Mouse (Mus musculus) E14TG2a.4 (cell line): ENCODE measurements around the gene St8sia1.

Experiments used
- H3K27me3 ChIP-seq: 2 replicates; pipeline ENCODE4 v1.6.1; 2014; ENCODE audit warnings: low read length, control low read depth; ENCODE audit not compliant: insufficient read depth
- H3K36me3 ChIP-seq: 2 replicates; pipeline ENCODE4 v1.6.1; 2014; ENCODE audit warnings: low read length, control low read depth; ENCODE audit not compliant: insufficient read depth
- H3K4me1 ChIP-seq: replicated peaks from 2 replicates; pipeline ENCODE4 v1.6.1; 2014; ENCODE audit warnings: low read depth, low read length, control low read depth
- H3K4me3 ChIP-seq: replicated peaks from 2 replicates; pipeline ENCODE4 v1.5.1; 2014; ENCODE audit warnings: mild to moderate bottlenecking, low read length
- H3K9me3 ChIP-seq: 2 replicates; pipeline ENCODE4 v1.6.1; 2014; ENCODE audit warnings: low read length, control low read depth
- CTCF ChIP-seq: conservative IDR thresholded peaks from 2 replicates; pipeline ENCODE4 v1.5.1; 2014; ENCODE audit warnings: low read length
- NANOG ChIP-seq: IDR thresholded peaks from 2 replicates; pipeline ENCODE4 v1.6.1; 2014; ENCODE audit warnings: borderline replicate concordance, low read length, mixed read lengths
- POU5F1 ChIP-seq: IDR thresholded peaks from 2 replicates; pipeline ENCODE4 v1.6.1; 2014; ENCODE audit warnings: low read length, borderline replicate concordance

Gene St8sia1

DNA sequence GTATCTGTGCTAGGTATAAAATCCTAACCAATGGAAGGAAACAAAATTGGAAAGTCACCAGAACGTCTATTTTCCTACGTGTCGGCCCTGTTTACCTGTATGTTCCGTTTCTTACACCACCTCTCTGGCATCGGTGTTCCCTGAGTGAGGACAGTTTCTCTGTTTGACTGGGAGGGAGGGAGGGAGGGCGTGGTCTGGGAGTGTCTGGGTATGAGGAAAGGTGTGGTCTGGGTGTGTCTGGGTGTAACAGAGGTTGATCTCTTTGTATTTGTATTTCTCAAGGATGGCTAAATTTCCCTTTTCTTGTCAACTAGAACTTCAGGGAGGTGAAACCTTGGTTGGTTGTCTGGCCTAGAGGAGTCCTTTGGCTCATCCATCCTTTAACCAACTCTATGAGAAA is 73.9 kb downstream of the St8sia1 start:
- 0 out of 2 replicates have a peak, but pooled peaks cover 6% of the 10 kb centered on the region for H3K36me3 ChIP-seq
- no peaks in the 10 kb centered on the region for H3K27me3 ChIP-seq
- TF ChIP-seq POU5F1 (no peak), CTCF (no peak), NANOG (no peak)
- peaks cover 68% of the 10 kb centered on the region for H3K4me1 ChIP-seq
- no peak overlapping the region for H3K4me3 ChIP-seq
- no peaks in the 10 kb centered on the region for H3K9me3 ChIP-seq

DNA sequence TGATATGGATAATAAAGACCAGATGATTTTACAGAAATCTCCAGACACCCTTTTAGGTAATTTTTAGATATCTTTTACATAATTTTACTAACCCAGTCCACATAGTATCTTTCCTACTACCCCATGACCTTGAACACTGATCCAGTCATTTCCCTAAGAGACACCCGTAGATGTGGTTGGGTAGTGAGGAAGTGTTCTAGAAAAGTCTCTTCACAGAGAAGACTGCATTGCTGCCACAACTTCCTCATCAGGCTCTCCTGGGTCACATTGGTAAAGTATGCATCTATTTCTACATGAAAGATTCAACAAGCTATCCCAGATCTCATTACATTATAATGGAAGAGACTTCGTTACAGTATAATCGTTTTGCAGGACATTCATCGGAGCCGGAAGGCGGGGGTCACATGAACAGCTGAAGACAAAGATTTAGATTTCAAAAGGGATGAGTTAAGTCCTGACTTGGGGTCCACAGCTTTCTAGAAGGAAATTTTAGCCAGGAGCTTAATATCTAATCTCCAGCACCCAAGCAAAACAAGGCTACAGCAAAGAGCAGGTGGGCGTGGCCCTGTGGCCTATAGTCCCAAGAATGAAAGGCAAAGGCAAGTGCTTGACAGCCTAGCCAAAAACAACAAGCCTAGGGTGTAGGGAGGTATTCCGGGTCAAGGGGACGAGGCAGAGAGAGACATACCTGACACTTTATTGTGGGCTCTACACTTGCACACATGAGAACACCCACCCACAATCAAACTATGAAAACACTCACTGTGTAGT is 75.1 kb downstream of the St8sia1 start:
- 0 out of 2 replicates have a peak overlapping the region, but pooled peaks have one; percentile 4 for H3K4me3 ChIP-seq
- no peaks in the 10 kb centered on the region for H3K27me3 ChIP-seq
- H3K36me3 ChIP-seq = 0 out of 2 replicates have a peak, but pooled peaks cover 6% of the 10 kb centered on the region
- H3K9me3 ChIP-seq = no peaks in the 10 kb centered on the region
- no peak for TF ChIP-seq CTCF
- TF ChIP-seq POU5F1 = no peak
- no peak for TF ChIP-seq NANOG
- H3K4me1 ChIP-seq = peaks cover 75% of the 10 kb centered on the region

DNA sequence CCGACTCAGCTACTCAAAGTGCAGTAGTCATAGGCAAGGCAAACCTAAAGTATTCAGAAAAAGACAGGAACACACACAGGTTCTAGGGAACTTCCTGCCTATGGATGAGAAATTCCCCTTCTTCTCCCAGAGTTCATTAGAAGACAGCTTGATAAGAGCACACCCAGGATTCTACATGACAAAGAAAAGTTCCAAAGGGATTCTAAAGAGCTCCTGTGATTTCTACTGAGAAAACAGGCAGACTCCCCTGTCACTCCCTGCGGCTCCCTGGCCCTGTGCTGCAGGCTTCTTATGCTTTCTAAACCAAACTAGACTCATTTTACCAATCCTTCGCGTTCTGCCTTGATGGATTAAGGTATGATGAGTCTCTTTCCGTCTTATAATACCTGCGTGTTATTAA is 75.9 kb downstream of the St8sia1 start:
- no peaks in the 10 kb centered on the region for H3K9me3 ChIP-seq
- H3K36me3 ChIP-seq = 0 out of 2 replicates have a peak, but pooled peaks cover 6% of the 10 kb centered on the region
- TF ChIP-seq NANOG = no peak
- peak; percentile 39; the same call in 1 of the 2 replicates for TF ChIP-seq POU5F1
- TF ChIP-seq CTCF = no peak
- no peak overlapping the region for H3K4me3 ChIP-seq
- H3K4me1 ChIP-seq = peaks cover 80% of the 10 kb centered on the region
- H3K27me3 ChIP-seq = no peaks in the 10 kb centered on the region

DNA sequence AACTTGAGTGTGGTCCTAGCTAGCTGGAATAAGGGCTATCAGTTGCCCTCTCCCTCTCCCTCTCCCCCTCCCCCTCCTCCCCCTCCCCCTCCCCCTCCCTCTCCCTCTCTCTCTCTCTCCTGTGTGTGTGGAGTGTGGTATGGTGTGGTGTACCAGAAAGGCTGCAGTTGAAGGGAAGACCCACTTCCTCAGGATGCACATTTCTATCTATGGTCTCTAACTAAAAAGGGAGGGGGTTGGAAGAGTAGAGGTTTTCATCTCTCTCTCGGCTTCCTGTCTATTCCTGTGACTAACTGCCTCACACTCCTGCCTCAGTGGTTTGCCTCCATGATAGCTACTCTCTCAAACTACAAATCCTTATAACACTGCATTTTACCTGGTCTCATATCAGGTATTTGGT is 76.9 kb downstream of the St8sia1 start:
- 0 out of 2 replicates have a peak, but pooled peaks cover 2% of the 10 kb centered on the region for H3K36me3 ChIP-seq
- no peak for TF ChIP-seq CTCF
- no peak for TF ChIP-seq NANOG
- TF ChIP-seq POU5F1 = no peak

DNA sequence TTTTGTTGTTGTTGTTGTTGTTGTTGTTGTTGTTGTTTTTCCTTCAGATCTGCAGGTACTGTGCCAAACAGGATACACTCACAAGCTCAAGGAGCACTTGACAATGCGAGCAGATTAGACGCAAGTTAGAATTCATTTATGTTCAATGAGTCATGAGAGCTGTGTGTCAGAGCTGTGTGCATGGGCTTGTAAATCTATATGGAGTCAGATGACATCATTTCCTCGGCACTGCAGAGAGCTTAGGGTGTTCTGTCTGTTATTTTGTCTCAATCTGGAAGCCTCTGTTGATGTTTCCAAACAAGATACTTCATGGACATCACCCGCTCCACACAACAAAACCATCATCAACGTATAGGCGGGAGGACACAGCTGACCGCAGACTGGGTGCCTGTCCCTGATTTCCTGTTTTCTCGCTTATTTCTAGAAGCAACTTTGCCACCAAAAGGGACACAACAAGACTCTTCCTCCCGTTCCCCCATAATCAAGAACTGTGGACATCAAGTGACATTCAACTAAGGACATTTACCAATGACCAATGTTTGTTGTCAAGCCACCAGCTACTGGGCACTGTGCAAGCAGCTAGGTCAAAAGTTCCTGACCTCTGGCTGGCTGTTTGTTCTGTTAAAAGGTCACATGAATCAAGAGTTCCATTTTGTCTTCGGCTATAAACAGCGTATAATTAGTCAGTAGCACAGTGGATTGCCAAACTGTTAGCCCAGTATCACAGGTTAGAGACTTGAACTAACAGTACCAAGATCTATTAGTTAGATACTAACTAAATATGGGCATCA is 78.7 kb downstream of the St8sia1 start:
- no peaks in the 10 kb centered on the region for H3K9me3 ChIP-seq
- H3K4me3 ChIP-seq = no peak overlapping the region
- H3K36me3 ChIP-seq = no peaks in the 10 kb centered on the region
- H3K4me1 ChIP-seq = peaks cover 64% of the 10 kb centered on the region
- TF ChIP-seq POU5F1 (no peak), CTCF (no peak), NANOG (no peak)
- H3K27me3 ChIP-seq = no peaks in the 10 kb centered on the region

More for the DNA sequence above, 76.9 kb downstream of the St8sia1 start:
- Histone ChIP-seq H3K4me3 (no peak overlapping the region), H3K9me3 (no peaks in the 10 kb centered on the region), H3K27me3 (no peaks in the 10 kb centered on the region), H3K4me1 (peaks cover 73% of the 10 kb centered on the region)

DNA sequence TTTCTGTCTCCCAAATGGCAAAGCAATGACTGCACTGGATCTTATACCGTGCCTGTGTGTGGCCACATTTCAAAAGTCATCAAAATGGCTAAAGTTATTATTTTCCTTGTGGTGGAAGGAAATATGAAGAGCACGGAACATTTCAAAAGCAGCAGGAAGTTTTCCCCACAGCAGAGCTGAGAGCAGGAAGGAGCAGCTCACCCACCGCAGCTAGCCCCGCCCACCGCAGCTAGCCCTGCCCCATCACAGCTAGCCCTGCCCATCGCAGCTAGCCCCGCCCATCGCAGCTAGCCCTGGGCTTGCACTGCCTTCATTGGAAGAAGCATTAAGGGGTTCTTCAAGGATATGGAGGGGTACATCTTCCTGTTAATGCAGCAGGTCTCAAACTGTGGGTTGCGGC is 80.1 kb downstream of the St8sia1 start:
- Histone ChIP-seq H3K27me3 (no peaks in the 10 kb centered on the region), H3K4me3 (no peak overlapping the region), H3K9me3 (no peaks in the 10 kb centered on the region), H3K36me3 (no peaks in the 10 kb centered on the region), H3K4me1 (peaks cover 64% of the 10 kb centered on the region)
- no peak for TF ChIP-seq POU5F1
- no peak for TF ChIP-seq CTCF
- TF ChIP-seq NANOG = no peak

DNA sequence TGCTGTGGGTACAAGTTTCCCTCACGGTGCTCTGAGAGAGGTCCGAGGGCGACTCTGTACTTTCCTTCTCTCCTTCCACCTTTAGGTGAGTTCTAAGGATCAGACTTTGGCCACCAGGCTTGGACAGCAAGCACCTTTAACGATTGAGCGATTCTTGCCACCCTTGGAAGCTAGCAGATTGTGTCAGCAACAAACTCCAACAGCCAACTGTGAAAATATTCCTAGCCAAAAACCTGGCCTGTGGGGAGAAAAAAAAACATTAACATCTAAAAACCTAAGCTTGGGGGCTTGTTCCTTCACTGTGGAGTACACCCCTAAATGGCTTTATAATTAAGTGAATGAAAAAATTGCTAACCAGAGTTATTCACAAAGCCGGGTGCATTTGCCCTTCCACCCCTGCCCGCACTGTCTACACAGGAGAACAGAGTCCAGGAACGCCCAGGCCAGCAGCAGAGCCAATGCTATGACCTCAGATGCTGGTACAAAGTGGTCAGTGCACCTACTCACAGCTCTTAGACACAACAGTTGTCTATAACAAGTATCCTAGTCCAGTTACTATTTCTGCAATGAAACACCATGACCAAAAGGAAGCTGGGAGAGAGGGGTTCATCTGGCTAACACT is 83.3 kb downstream of the St8sia1 start:
- H3K4me1 ChIP-seq = peaks cover 68% of the 10 kb centered on the region
- no peak for TF ChIP-seq CTCF
- no peak for TF ChIP-seq NANOG
- TF ChIP-seq POU5F1 = no peak

More for the DNA sequence above, 83.3 kb downstream of the St8sia1 start:
- peaks cover 4% of the 10 kb centered on the region; the same call in 1 of the 2 replicates for H3K36me3 ChIP-seq
- H3K9me3 ChIP-seq = no peaks in the 10 kb centered on the region
- no peaks in the 10 kb centered on the region for H3K27me3 ChIP-seq
- H3K4me3 ChIP-seq = no peak overlapping the region
